Mouse (Mus musculus) large intestine, adult 2 months (tissue): ENCODE measurements around the gene Htatsf1. TPM values are rescaled to one million over a fixed set of nuclear protein-coding genes. Genes with fewer than 3 reads are reported as not detected.

Source experiments
- DNase-seq: peaks from one replicate; pipeline ENCODE4 v3.0.0-alpha.2; 2012; ENCODE audit warnings: low read depth, low spot score
- WGBS: fragments of 180-500 bp; shearing (Covaris S2); methylation state at CpG from one replicate; pipeline ENCODE4 v1.1.7; 2018; 5-methylcytosine and 5-hydroxymethylcytosine counted together
- polyA plus RNA-seq: library from polyadenylated mRNA; depleted of rRNA; stranded (reverse); fragments of >200 nt; gene quantifications from 2 replicates; pipeline ENCODE4 v1.2.3, GENCODE M21; 2012; rRNA removed

Htatsf1 gene
- 5.2 and 6.9 TPM in 2 replicates for polyA plus RNA-seq

DNA sequence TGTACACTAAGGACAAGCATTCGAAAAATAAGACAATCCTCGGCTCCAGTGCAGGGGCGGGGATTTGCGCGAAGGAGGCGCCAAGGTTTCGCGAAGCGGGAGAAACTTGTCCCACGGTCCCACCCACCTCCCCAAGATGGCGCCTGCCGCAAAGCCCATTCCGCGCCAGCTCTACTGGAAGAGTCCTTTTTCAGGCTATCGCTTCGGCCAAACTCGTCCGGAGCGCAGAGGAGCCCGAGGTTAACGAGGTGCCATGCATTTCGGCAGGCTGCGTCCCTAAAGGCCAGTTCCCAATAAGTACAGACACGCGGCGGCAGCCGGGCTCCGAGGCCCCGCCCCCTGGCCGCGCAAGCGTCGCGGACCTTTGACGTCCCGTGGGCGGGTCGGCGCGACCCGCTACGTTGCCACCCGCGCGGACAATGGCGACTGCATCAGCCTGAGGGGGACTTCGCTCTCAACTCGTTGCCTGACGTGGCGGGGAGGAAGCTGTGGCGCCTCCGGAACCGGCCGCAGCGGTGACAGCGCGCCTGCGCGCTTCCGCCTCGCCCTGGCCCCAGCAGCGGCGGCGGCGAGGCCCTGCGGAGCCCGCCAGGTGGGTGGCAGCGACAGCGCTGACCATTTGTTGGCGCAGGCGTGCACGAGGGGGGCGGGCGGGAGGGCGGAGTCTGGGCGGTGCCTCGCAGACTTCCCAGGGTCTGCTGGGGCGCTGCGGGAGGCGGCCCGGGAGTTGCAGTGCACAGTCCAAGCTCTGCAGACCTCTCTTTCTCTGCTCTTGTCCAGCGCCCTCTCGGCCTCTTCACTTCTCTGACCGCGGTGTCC lies at the start of gene Htatsf1:
Htatsf1 (plus strand) TSS at position 410 of the 819 bp plus-strand sequence.
- no peak for DNase-seq
- 20% methylated on average over 83 of the region's 85 CpGs for WGBS

DNA sequence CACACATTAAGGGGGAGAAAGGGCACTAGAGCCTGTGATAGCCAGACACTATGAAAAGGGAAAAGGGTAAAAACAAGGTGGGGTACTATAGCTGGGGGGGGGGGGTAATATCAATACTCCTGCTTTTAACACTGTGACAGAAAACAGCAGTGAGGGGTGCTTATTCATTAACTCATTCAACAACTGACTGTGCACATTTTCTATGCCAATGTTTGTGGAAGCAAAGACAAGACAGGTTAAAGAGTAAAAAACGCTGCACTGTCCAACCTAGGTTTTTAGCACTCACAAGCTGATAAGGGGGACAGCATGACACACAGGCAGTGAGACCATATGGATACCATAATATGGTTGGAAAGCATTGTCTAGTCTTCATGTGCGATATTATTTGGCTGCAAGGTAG lies 40.5 kb upstream of the Htatsf1 start:
- WGBS, result 74% methylated on average over 2 of the region's 2 CpGs
- DNase-seq, result no peak

DNA sequence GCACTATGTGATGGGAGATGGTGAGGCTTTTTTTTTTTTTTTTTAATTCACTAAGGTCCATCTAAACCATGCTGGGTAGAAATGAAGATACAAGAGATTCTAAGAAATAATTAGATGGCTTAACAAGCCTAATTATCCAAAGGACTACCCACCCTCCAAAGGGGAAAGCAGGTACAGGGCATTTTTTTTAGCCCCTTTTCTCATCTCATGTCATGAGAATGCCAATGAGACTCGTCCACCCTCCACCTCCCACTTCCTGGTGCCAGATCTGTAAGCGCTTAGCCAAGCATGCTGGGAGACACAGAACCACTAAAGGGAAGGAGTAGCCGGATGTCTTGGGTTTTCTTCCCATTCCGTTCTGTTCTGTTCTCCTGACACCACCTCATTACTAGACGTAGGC lies 10.6 kb upstream of the Htatsf1 start, which contains the start of gene Brs3:
Brs3 (plus strand) TSS at position 301 of the 400 bp plus-strand sequence.
- DNase-seq, result no peak
- WGBS, result 83% methylated on average over 5 of the region's 5 CpGs

DNA sequence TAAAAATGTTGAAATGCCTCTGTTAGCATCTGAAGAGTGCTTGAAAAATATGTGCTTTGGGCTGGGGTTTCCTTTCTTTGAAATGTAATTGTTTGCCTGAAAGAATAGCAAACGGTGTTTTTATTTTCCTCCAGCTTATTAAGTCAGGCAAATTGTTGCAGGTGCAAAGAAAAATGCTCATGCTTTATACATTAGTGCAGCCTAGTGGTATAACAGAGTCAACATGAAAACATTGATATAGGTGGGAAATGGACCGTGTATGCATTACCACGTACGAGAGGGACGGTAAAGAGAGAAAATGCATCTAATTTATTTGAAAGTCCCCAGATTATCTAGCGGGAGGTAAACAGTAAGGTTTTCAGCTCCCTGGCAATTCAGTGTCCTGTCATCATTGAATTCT lies 9.5 kb upstream of the Htatsf1 start:
- DNase-seq, result no peak
- WGBS, result 80% methylated on average over 6 of the region's 6 CpGs

DNA sequence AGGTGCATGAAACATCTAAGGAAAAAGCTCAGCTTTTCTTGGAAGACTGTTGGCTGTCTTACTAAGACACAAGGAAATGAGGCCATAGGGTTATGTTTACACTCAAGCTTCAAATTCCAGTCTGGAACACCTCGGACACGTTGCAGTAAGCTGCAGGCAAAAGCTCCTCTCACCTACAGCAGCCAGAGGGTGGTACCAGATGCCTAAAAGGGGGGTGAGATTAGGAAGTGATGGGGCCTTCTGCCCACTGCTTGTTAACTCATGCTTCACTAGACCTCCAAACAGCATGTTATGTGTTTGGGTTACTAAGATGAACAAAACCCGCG lies 572 bp upstream of the Htatsf1 start:
- WGBS, result 12% methylated on average over 4 of the region's 4 CpGs
- DNase-seq, result no peak

GRCm38 (mm10) chrX:57053993-57054385 lies 606 bp downstream of the Htatsf1 start:
- WGBS, result 23% methylated on average over 11 of the region's 11 CpGs
- DNase-seq, result no peak

GRCm38 (mm10) chrX:57081496-57081895 lies 28.1 kb downstream of the Htatsf1 start:
- no peak for DNase-seq
- 68% methylated on average over 5 of the region's 5 CpGs for WGBS

DNA sequence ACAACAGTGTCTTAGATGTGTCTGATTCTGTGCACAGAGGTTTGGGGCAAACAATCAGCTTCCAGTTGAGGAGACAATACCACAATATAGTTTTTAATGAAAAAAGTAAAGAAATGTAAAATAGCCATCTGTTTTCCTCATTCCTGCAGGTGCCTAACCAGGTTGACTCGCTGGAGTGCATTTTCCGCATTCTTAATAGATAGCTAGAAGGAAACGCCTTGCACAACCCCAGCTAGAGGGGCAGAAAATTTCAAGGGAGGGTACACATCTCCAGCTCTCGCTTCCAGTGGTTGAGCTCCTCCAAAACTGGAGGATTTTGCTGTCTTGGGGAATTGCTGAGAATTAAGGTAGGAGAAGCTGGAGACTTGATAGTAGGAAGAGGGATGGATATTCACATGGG lies 34.4 kb downstream of the Htatsf1 start, which contains the start of gene Vgll1:
Vgll1 (plus strand) TSS at position 301 of the 400 bp plus-strand sequence.
- 64% methylated on average over 4 of the region's 4 CpGs for WGBS
- DNase-seq, result no peak

DNA sequence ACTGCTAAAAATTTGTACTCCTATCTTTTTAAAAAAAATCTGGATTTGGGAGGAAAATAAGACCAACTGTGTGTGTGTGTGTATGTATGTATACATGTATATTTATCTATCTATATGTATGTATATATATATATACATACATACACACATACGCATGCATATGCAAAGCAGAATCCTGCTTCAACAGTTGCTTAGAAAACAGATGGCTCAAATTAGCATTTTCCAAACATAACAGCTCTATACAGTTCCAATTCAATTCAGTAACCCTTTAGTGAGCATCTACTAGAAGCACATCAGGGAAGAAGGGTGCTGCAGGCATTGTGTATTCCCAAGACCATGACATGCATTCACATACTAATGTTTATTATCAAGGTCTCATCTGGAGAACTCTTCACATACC lies 50.0 kb downstream of the Htatsf1 start:
- no peak for DNase-seq

DNA sequence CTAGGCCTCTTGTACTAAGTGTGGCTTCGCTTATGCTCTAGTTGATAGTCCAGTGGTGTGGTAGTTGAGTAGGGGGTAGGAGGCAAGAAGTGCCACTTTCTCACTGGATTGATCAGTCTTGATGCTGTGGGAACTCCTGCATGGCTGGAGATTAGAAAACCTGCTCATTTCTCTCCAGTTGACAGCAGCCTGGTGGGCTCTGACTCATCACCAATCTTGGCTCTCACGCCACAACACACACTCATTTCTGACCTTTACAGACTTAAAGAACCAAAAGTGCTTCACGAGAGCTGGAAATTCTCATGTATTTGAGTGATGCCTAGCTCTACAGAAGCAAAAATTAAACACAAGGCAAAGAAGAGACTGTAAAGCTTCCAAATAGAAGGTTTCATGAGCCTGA lies 53.6 kb downstream of the Htatsf1 start:
- WGBS, result 76% methylated on average over 3 of the region's 3 CpGs
- no peak for DNase-seq

More for the DNA sequence above, 50.0 kb downstream of the Htatsf1 start:
- WGBS, result 95% methylated on average over 1 of the region's 1 CpGs

Other genes with a start within 250 kb of the Htatsf1 start
- 0.04 and 0.10 TPM in 2 replicates for gene Map7d3, start 231.3 kb upstream of the Htatsf1 start, polyA plus RNA-seq
- gene Adgrg4, start 183.4 kb upstream of the Htatsf1 start, polyA plus RNA-seq, result 0.12 and 0.26 TPM in 2 replicates
- gene Brs3, start 10.5 kb upstream of the Htatsf1 start, polyA plus RNA-seq, result not detected in 2 replicates
- gene Vgll1, start 34.5 kb downstream of the Htatsf1 start, polyA plus RNA-seq, result not detected in 2 replicates
- gene Cd40lg, start 158.6 kb downstream of the Htatsf1 start, polyA plus RNA-seq, result 0.26 and 0.40 TPM in 2 replicates